Mouse (Mus musculus): ENCODE measurements around the gene Iqcf1.

The Iqcf1 gene

DNA sequence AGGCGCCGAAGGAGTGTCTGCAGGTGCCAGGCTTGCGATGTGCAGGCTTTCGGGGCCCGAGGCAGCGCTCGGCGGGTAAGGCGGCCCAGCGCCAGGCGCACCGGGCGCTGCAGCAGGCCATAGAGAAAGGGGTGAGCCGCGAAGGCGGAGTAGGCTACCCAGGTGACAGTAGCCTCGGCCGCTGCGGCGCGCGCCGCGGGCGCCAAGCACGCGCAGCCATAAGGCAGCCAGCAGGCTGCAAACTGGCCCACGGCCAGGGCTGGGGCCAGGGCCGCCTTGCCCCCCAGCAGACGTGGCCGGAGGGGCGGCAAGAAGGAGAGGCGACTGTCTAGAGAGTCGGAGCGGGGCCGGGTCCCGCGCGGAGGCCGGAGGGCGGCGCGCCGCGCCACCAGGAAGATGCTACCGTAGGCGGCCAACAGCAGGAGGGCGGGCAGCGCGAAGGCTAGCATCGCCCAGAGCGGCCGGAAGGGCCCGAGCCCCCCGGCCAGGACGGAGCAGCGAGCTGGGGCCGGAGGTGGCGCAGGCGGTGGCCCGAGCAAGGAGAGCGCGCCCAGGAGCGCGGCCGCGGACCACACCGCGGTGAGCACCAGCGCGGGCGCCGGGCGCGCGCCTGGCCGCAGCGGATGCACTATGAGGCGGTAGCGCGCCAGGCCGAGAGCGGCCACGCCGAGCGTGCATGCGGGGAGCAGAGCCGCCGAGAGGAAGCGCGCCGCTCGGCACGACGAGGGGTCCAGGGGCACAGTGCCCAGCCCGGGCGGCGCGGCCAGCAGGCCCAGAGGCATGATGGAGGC, 34.8 kb upstream of the Iqcf1 start:
- peak; percentile 57 for DNase-seq (ENCODE audit: low read depth, low spot score)

DNA sequence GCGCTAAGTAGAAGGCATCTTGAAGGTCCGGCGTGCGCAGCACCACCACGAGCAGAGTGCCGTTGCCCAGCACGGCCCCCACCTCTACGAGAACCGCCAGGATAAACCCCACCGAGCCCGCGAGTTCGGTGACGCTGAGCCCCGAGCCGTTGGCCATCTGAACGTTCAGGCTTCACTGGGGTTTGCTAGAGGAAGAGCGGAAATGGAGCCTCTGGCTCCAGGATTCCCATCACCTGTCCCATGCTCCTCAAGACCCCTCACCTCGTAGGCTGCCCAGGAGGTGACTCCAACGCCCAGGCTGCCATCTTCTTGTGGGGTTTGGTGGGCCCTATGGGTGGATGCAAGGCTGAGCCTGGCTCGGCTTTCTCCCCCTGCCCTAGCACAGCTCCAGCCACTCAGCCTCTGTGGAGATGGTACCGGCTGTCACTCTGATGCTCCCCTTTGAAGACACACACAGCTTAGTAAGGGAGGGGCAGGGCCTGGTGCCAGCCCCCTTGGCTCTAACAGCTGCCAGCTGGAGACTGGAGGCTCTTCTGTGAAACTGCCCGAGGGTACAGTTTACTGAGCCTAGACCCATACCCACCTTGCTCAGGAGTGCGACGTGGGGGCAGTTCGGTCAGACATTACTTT, 34.1 kb upstream of the Iqcf1 start, which contains the start of gene Gpr62:
Gene Gpr62 (minus strand): TSS at position 368 of the 630 bp plus-strand sequence.
- DNase-seq (ENCODE audit: low read depth, low spot score) = no peak

DNA sequence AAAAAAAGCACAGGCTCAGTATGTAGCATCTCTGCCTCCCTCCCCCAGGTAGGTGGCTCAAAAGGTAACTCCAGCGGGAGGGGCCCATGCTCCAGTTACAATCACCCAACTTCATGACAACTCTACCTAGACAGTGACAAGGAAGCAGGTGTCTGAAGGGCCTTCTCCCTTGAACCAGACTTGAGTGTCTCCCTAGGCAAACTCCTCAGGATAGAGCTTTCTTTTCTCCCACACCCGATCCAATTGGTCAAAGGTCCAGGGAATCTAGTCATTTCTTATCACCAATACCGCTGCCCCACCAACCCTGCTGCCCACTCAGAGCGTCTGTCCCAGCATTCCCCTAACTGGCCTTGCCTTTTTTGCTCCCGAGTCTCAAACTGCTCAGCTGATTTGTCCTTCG, 33.0 kb upstream of the Iqcf1 start:
- no peak for DNase-seq (ENCODE audit: low read depth, low spot score)

DNA sequence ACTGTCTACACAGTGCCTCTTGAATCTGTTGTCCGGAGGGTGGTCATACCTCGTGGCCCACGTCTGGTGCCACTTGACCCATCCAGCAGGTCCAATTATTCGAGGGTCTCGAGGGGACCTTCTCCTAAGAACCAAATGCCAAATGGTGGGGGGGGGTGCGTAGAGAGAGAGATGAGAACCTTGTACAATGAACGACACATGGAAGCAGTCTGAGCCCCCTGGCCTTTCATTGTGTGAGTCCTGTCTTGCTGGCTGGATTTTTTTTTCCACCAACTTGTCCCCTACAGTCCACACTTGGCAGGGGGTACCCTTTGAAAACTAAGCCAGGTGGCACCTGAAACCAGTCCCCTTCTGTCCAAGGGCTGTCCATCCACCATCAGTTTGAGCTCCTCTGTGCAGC, 32.0 kb upstream of the Iqcf1 start:
- no peak for DNase-seq (ENCODE audit: low read depth, low spot score)

DNA sequence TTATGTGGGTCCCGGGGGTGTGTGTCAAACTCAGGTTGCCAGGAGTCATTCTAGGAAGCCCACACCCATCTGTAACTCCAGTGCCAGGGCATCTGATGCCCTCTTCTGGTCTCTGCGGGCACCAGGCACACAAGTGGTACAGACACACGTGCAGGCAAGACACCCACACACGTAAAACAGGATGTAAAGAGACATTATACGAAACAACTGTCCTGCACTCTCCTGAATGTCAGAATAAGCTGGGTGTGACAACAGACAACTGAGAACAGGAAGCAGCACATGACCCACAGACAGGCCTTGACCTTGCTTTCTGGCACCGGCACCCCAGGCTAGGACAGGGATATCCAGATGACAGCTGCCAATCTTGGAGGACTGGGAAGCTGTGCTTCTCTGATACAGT, 30.4 kb upstream of the Iqcf1 start:
- DNase-seq (ENCODE audit: low read depth, low spot score) = peak; percentile 51

DNA sequence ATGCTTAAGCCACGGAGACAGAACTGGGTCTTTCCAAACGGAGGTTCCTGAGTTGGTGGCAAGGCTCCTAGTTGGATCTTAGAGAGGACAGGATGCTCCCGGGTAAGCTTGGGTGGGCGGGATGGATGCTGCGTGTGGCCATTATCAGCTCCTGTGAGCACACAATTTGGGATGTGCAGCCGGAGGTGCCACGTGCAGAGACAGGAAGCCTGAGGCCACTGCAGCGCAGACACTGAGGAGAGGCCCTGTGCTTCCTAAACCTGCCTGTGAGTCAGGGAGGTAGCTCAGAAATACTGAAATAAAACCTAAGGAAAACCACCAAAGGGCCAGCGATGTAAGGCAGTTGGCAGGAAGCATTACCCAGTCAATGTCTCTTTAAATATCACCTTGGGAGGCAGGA, 30.0 kb upstream of the Iqcf1 start:
- no peak for DNase-seq (ENCODE audit: low read depth, low spot score)

DNA sequence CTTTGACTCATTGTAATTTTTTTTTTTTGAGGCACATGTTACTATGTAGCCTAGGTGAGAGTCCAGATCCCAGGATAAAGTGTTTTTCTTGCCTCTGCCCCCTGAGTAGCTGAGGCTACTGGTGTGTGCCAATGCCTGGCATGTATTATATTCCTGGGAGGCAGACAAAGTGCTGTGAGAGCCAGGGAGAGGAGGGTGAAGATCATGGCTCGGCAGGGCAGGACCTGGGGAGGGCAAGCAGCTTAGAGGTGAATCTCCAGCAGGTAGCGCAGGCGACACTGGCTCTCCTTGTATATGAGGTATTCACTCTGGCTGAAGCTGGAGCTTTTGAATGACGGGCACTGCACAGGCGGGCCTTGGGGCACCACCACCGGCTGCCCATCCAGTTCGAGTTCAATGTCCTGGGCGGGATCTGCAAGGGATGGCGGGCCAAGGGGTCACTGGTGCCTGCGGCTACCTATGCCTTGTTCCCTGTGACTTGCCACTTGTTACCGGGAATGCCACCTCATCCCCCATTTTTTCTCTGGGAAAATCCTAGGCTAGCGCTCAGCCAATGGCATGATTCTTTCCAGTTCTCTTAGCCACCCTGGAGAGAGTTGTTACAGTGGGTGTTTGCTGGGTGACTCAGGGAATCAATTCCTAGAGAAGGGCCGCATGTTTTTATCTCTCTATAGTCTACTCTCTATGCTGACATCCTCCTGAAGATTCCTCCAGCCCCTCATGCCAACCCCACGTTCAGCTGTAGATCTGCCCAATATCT, 28.6 kb upstream of the Iqcf1 start:
- no peak for DNase-seq (ENCODE audit: low read depth, low spot score)

DNA sequence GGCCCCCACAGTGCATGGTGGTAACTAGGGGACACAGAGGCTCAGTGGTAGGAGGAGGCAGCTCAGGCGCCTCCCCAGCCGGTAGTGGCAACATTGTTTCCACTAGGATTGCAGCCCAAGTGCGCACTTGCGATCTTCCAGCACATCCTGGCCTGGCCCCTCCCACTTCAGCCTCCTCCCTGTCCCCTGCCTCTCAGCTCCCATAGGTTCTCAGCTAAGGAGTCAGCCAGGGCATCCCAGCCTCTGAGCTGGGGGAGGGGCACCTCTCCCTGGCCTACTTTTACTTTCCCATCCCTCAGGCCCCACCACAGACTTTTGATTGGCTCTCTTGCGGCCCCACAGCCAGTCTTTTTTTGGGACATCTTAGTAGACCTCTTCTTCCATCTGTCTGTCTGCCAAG, 27.9 kb upstream of the Iqcf1 start:
- DNase-seq (ENCODE audit: low read depth, low spot score) = no peak

DNA sequence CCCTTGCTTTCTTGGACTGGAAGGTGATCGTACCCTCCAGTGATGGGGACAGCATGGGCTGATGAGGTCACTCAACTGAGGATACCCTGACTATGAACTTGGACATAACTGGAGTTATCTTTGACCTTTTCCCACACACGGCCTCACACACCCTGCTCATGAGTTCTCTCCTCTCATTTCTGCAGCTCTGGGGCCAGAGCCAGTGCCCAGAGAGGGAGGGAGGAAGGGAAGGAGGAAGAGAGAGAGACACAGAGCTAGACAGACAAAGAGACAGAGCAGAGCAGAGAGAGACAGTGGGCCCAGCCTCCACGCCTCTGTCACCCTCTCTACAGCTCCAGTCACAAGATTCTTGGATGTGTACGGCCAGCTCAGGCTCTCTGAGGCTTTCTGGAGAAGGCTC, 27.4 kb upstream of the Iqcf1 start:
- no peak for DNase-seq (ENCODE audit: low read depth, low spot score)

DNA sequence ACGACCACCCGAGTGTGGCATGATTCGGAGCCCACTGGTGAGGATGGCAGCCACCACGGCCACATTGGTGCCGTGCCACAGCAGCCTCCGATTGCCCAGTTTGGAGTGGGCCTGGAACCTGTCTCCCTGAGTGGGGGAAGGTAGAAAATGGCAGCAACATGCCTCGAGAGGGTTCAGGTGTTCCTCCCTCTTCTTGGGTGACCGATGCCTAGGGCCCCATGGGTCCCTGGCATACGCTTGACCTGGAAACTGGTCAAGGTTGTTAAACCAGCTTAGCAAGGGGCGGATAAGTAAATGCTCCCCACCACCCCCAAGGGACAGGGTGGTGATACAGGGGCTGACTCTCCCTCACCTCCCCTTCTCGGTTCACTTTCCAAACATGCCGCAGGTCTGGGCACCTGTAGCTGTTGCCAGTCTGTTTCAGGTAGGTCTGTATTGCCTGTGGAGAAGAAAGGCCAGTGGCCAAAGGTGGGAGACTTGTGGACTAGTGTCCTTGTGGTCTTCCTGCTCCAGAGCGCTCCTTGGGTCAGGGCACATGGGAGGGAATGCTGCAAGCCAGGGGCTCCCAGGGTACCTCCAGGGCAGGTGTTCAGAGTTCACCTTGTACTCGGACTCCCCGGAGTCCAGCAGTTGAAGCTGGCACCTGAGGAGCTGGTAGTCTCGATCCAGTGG, 26.6 kb upstream of the Iqcf1 start:
- DNase-seq (ENCODE audit: low read depth, low spot score) = no peak

DNA sequence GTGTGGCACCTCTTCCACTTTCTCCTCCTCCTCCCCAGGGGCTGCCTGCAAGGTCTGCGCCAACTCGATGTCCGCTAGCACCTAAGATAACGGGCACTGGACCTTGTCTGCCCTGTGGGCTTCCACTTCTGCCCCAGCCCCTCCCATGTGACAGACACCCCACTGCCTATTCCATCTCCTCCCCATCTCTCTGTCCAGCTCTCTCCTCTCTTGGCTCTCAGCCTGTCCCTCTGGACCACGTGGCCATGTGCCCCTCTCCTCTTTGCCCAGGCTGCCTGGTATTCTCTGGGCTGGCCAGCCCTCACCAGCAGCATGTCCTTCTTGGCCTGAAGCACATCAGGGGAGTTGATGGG, 26.0 kb upstream of the Iqcf1 start:
- DNase-seq (ENCODE audit: low read depth, low spot score) = no peak

DNA sequence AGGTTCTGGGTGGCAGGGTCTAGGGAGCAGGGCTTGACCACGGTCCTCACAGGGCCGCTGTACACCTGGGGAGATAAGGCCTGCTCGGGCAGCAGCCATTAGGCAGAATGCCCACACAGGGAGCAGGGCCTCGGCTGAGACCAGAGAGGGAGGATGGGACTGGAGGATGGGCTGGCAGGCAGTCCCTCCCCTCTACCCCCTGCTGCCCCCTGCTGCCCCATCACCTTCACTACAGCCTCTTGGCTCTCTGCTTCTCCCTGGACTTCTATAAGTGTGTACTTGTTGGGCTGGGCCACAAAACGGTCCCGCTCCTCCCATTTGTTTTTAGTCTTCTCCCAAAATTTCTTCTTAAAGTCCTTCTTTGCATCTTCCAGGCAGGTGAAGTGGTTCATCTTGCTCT, 25.3 kb upstream of the Iqcf1 start:
- peak; percentile 71 for DNase-seq (ENCODE audit: low read depth, low spot score)

DNA sequence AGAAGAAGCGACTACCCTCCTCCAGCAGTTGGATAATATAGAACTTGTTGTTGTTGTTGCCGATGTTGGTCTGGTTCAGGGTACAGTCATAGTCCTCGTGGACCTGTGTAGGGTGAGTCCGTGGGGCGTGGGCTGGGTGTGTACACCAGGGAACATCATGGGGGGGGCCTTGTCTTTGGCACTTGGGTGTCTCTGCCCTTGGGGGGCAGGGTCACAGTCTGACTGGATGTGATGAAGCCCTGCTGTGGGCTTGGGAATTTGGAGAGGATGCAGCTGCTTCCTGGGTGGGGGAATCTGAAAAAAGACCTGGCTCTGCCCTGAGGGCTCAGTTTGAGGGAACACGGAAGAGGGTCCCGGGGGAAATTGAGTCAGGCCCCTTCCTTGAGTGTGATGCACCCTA, 24.7 kb upstream of the Iqcf1 start:
- peak; percentile 15 for DNase-seq (ENCODE audit: low read depth, low spot score)

DNA sequence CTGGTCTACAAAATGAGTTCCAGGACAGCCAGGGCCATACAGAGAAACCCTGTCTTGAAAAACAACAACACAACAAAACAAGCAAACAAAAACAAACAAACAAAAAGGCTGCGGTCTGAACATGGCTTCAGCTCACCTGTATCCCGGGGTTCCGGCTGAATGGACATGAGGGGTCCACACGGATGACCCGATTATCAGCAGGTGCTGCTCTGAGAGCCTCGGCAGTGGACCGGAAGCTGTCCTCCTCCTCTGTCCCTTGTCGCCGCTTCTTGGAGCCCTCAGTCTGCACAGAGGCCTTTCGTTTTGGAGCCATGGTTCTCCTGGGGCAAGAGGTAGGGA, 24.1 kb upstream of the Iqcf1 start, which contains the start of gene Rrp9:
Gene Rrp9 (plus strand): TSS at position 301 of the 339 bp plus-strand sequence.
- no peak for DNase-seq (ENCODE audit: low read depth, low spot score)

DNA sequence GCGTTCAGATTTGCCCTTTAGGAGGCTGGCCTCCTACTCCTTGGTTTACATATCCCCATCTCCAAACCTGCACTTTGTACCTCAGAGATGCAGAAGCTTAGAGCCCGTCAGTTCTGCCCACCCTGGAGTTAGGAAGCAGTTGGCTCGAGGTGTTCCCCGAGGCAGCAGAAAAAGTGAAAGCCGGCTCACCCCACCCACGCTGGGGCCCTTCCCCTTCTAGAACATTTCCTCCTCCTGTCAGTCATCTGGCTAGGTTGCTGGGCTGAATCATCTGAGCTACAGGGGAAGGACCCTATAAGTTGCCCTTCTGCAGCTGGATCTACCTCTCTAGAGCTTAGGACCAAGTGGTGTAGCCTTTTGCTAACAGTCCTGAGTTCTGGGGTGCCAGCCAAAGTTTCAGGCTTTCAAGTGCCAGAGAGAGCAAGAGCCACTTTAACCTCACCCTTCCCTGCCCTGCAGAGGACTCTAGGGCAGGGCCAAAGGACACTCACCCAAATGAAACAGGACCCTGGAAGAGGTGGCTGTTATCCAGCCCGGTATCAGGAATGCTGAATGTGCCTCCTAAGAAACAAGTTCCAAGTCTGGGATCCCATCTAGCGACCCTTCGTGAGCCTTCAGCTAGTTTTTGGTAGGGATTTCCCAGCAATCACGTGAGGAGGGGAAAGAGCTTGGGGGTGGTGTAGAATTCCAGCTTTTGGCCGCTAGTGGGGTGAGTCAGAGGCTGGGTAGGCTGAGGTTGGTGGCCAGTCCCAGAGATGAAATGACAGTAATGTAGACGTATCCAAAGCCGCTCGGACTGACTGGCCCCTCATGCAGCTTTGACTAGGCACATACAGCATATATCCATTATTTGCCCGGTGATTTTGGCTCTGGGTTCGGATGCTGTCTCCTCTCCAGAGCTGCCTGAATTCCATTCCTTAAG, 23.5 kb upstream of the Iqcf1 start:
- DNase-seq (ENCODE audit: low read depth, low spot score) = peak; percentile 78

DNA sequence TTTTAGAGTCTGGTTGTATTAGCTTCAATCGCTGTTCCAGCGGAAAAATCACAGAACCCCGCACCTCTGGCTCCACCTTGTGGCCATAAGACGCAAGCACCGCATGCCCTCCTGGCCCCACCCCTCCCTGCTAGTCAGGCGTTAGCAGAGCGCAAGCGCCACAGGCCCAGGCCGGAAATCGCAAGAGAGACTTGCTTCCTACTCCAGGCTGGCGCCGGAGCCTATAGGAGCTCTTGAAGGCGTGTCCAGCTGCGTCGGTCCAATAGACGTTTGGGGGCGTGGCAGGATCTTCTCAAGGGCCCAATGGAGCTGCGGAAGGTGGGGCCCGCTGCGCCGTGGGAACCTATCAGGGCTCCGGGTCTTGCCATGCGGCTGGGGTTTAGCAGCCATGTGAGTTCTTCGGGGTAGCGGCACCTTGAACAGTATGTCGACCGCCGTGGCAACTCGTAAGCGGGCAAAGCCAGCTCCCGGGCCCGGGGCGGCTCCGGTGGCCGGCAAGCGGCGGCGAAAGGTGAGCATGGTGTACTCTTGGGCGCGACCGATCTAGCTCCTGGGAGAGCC, 22.8 kb upstream of the Iqcf1 start, which contains the start of gene Parp3:
Gene Parp3 (minus strand): TSS at position 26 of the 561 bp plus-strand sequence.
- peak; percentile 100 for DNase-seq (ENCODE audit: low read depth, low spot score)

DNA sequence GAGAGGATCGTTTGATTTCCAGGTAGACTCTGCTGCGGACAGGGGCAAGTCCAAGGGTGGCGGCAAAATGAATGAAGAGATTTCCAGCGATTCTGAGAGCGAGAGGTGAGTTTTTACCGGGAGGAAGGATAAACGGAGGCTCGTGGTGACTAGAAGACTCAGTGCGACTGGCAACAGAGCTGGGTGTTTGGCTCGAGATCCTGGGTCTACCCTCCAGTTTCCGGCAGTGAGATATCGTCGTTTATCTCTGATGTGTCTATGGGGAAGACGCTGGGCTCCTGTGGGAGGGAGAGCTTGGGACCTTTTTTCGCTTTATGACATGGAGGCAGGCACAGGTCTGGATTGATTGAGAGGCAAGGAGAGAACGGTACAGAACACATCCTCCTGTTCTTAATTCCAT, 22.1 kb upstream of the Iqcf1 start:
- peak; percentile 31 for DNase-seq (ENCODE audit: low read depth, low spot score)

DNA sequence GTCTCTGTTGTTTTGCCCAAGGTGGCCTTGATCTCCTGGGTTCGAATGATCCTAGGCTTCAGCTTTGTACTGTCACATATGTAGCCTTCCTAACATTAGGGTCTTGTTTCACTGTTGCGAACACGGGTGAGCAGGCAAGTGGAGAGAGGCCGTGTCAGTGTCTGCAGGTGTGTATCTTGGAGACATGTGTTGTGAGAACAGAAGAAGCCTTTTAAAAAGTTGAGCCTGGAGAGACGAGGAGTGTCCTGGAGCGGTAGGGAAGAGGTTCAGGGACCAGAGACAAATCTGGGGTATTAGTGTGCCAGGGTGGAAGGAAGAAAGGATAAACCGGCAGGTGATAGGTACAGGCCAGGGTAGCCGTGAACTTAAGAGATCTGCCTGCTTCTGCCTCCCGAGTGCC, 21.7 kb upstream of the Iqcf1 start:
- DNase-seq (ENCODE audit: low read depth, low spot score) = no peak

DNA sequence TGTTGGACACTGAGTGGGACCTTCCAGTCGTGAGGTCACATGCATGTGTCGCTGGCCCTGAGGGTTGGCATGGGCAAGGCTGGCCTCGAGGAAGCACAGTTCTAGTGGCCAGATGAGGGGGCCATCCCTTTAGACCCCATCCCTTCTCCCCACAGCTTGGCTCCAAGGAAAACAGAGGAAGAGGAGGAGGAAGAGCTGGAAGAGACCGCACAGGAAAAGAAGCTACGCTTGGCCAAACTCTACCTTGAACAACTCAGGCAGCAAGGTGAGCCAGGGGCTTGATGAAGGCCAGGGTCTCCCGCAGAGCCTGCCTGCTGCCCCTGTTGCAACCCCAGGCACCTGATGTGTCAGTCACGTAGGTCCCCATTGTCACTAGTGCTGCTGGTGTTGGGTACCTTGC, 19.2 kb upstream of the Iqcf1 start:
- no peak for DNase-seq (ENCODE audit: low read depth, low spot score)

DNA sequence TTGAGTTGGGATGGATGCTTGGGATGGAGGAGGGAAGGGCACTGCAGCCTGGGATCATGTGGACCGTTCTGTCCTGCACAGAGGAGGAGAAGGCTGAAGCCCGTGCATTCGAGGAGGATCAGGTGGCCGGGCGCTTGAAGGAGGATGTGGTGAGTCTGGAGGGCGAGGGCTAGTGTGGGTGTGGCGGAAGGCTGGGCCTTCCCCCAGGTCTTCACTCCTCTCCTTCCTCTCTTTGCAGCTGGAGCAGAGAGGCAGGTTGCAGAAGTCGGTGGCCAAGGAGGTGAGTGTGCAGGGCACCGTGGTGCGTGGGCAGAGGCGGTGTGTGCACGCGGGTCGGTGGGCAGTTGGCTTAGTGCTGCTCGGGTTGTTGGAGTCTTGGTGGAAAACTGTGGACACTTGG, 18.7 kb upstream of the Iqcf1 start:
- peak; percentile 30 for DNase-seq (ENCODE audit: low read depth, low spot score)

DNA sequence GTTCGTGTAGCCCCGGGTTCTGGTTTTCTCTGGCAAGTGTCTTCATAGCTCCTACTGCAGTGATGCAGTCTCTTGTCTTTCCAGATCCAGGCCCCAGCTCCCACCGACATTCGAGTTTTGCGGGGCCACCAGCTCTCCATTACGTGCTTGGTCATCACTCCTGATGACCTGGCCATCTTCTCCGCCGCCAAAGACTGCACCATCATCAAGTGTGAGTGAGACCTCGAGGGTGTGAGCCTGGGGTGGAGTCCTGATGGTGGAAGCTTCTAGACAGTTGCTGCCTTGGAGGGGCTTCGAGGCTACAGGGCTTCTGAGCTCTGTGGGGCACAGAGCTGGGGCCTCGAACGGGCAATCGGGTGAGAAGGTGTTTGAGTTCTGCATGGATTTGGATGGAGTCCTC, 18.1 kb upstream of the Iqcf1 start:
- DNase-seq (ENCODE audit: low read depth, low spot score) = no peak
